Mouse (Mus musculus): ENCODE data around the gene St5.

- TF ChIP-seq POLR2A (IDR thresholded peaks at IDR 0.05; ENCODE audit: borderline replicate concordance, insufficient read depth, low read length) (no peak), CTCF (IDR thresholded peaks at IDR 0.05; ENCODE audit: borderline replicate concordance, insufficient read depth, low read depth, low read length) (no peak)
Measured at GRCm38 (mm10) chr7:109536451-109536946, 166.9 kb downstream of the St5 start.

All from cerebellum, adult 2 months (tissue).